Mouse (Mus musculus) lung, embryonic 15.5 days (tissue): ENCODE results near the gene Pced1b. TPM values are rescaled to one million over a fixed set of nuclear protein-coding genes. Genes with fewer than 3 reads are reported as not detected.
"Not testable (repeated sequence)": the region's sequence is repeated elsewhere in the genome, so short reads cannot be mapped to it uniquely, and the experiment has no call there.

Source experiments
- ATAC-seq: fragments of 200-750 bp; cut with Nextera tagmentation; 2 replicates; pipeline ENCODE4 v1.8.0; 2017; ENCODE audit warnings: moderate number of reproducible peaks, borderline replicate concordance; ENCODE audit not compliant: low FRiP score, low TSS enrichment; ENCODE audit errors: extremely low read depth
- H3K27ac ChIP-seq: fragments of 300-500 bp; sonication (generic); 2 replicates; pipeline ENCODE4 v1.5.1; 2015; ENCODE audit warnings: moderate library complexity, mild to moderate bottlenecking, inconsistent platforms
- H3K27me3 ChIP-seq: fragments of 300-500 bp; sonication (generic); 2 replicates; pipeline ENCODE4 v1.6.1; 2015; ENCODE audit warnings: inconsistent platforms
- H3K36me3 ChIP-seq: fragments of 300-500 bp; sonication (generic); 2 replicates; pipeline ENCODE4 v1.6.1; 2015; ENCODE audit warnings: inconsistent platforms
- H3K4me1 ChIP-seq: fragments of 300-500 bp; sonication (generic); 2 replicates; pipeline ENCODE4 v1.6.1; 2015; ENCODE audit warnings: inconsistent platforms
- H3K4me2 ChIP-seq: fragments of 300-500 bp; sonication (generic); 2 replicates; pipeline ENCODE4 v1.6.1; 2015; ENCODE audit warnings: inconsistent platforms, mild to moderate bottlenecking, moderate library complexity
- H3K4me3 ChIP-seq: fragments of 300-500 bp; sonication (generic); 2 replicates; pipeline ENCODE4 v1.5.1; 2015; ENCODE audit warnings: mild to moderate bottlenecking, inconsistent platforms
- H3K9ac ChIP-seq: fragments of 300-500 bp; sonication (generic); 2 replicates; pipeline ENCODE4 v1.6.1; 2015; ENCODE audit warnings: inconsistent platforms
- H3K9me3 ChIP-seq: fragments of 300-500 bp; sonication (generic); 2 replicates; pipeline ENCODE4 v1.6.1; 2016; ENCODE audit warnings: inconsistent platforms
- WGBS: fragments of 180-500 bp; shearing (Covaris S2); methylation state at CpG from one replicate; pipeline ENCODE4 v1.1.7; 2015; 5-methylcytosine and 5-hydroxymethylcytosine counted together
- polyA plus RNA-seq: library from polyadenylated mRNA; unstranded; fragments of >200 nt; fragmentation: Nextera tagmentation; extraction: Ambion mirVana; gene quantifications from 2 replicates; pipeline ENCODE4 v1.2.1, GENCODE M21; 2015

Pced1b gene
- 5.3 and 5.7 TPM in 2 replicates for polyA plus RNA-seq

DNA sequence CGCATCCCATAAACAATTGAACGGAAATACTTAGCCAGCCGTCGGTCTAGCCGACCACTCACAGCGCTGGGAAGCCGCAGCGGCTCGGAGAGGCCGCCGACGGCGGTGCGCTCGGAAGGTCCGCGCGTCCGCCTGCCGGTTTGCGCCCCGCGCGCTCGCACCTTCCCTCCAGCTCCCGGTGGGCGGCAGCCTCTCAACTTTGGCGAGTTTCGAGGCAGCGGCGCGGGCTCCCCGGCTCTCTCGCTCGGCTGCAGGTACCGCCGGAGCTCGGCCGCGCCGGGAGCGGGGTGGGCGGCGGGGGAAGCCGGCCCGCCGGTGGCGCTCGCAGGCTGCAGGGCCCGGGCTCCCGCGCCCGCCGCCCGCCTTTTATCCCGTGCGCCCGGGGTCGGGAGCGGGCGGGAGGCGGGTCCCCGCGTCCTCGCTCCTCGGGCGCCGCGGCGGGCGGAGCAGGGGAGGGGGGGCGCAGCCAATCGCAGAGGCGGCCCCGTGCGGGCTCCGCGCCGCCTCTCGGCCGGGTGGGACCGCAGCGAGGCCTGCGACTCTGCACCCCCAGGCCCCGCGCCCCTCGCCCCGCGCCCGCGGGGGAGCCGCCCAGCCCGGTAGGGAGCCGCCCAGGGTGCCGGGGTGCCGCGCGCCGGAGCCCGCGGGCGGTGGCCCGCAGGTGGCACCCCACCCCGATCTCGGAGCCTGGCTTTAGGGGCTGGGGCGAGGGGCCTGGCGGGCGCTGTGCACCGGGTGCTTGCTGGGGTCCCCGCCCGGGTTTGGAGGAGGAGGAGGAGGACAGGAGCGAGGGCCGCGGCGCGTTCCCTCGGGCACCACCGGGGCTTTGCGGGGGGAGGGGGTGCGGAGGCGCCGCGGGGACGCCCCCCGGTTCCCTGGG is at the start of gene Pced1b, which contains the start of gene Amigo2:
TSS of gene Pced1b (plus strand) at position 197 of the 880 bp plus-strand sequence.
TSS of gene Amigo2 (minus strand) at position 377 of the 880 bp plus-strand sequence.
- H3K4me2 ChIP-seq = peak within 1 kb of the TSS; percentile 73
- H3K27me3 ChIP-seq = peaks cover 17% of the 10 kb centered on the region
- H3K4me3 ChIP-seq = peak within 1 kb of the TSS; percentile 61
- H3K36me3 ChIP-seq = no peaks in the 10 kb centered on the region
- H3K27ac ChIP-seq = peak within 1 kb of the TSS; percentile 66
- peaks cover 23% of the 10 kb centered on the region; the same call in 1 of the 2 replicates for H3K4me1 ChIP-seq
- 0% methylated on average over 115 of the region's 125 CpGs for WGBS
- no peaks in the 10 kb centered on the region for H3K9me3 ChIP-seq
- peak; percentile 92 for ATAC-seq
- H3K9ac ChIP-seq = peak within 1 kb of the TSS; percentile 65

- Histone ChIP-seq H3K27ac (no peak overlapping the region), H3K4me3 (no peak overlapping the region), H3K4me2 (no peak overlapping the region), H3K9ac (no peak overlapping the region), H3K27me3 (no peaks in the 10 kb centered on the region), H3K9me3 (no peaks in the 10 kb centered on the region), H3K36me3 (no peaks in the 10 kb centered on the region), H3K4me1 (no peaks in the 10 kb centered on the region)
- ATAC-seq = no peak
- WGBS = 81% methylated on average over 3 of the region's 3 CpGs
These were observed 42.0 kb upstream of the Pced1b start for GRCm38 (mm10) chr15:97204889-97205288.

DNA sequence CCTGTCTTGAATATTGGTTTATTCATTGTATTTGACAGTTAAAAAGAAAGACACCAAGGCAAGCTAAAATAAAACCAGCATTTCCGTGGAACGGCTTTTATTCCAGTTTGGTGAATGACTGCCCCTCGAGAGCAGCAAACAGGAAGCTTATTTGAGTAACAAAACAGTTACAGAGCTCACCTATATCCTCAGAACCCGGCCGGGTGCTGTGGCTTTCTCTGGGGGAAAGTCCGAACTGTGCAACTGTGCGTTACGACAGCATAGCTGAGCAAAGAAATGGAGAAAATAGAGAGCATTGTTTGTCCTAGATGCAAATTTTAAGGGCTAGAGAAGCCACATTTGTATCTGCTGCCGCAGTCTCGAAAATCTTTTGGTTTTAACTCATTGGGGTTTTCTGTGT is 41.1 kb upstream of the Pced1b start:
- Histone ChIP-seq H3K9me3 (no peaks in the 10 kb centered on the region), H3K36me3 (no peaks in the 10 kb centered on the region), H3K4me1 (no peaks in the 10 kb centered on the region), H3K4me2 (no peak overlapping the region), H3K4me3 (no peak overlapping the region), H3K27me3 (no peaks in the 10 kb centered on the region), H3K27ac (no peak overlapping the region), H3K9ac (no peak overlapping the region)
- no peak for ATAC-seq
- WGBS = 87% methylated on average over 10 of the region's 10 CpGs

- H3K4me2 ChIP-seq = no peak overlapping the region
- H3K9me3 ChIP-seq = no peaks in the 10 kb centered on the region
- no peak overlapping the region for H3K27ac ChIP-seq
- no peaks in the 10 kb centered on the region for H3K36me3 ChIP-seq
- WGBS = 91% methylated on average over 8 of the region's 8 CpGs
- ATAC-seq = no peak
- H3K27me3 ChIP-seq = no peaks in the 10 kb centered on the region
- H3K9ac ChIP-seq = no peak overlapping the region
- no peaks in the 10 kb centered on the region for H3K4me1 ChIP-seq
- no peak overlapping the region for H3K4me3 ChIP-seq
These were observed 40.4 kb upstream of the Pced1b start for GRCm38 (mm10) chr15:97206506-97206905.

- H3K27me3 ChIP-seq, H3K9ac ChIP-seq, H3K4me2 ChIP-seq, H3K27ac ChIP-seq, ATAC-seq, H3K4me3 ChIP-seq, H3K36me3 ChIP-seq, H3K9me3 ChIP-seq, H3K4me1 ChIP-seq: not testable (repeated sequence)
- WGBS = 83% methylated on average over 3 of the region's 3 CpGs
These were observed 37.2 kb upstream of the Pced1b start for GRCm38 (mm10) chr15:97209754-97210153.

DNA sequence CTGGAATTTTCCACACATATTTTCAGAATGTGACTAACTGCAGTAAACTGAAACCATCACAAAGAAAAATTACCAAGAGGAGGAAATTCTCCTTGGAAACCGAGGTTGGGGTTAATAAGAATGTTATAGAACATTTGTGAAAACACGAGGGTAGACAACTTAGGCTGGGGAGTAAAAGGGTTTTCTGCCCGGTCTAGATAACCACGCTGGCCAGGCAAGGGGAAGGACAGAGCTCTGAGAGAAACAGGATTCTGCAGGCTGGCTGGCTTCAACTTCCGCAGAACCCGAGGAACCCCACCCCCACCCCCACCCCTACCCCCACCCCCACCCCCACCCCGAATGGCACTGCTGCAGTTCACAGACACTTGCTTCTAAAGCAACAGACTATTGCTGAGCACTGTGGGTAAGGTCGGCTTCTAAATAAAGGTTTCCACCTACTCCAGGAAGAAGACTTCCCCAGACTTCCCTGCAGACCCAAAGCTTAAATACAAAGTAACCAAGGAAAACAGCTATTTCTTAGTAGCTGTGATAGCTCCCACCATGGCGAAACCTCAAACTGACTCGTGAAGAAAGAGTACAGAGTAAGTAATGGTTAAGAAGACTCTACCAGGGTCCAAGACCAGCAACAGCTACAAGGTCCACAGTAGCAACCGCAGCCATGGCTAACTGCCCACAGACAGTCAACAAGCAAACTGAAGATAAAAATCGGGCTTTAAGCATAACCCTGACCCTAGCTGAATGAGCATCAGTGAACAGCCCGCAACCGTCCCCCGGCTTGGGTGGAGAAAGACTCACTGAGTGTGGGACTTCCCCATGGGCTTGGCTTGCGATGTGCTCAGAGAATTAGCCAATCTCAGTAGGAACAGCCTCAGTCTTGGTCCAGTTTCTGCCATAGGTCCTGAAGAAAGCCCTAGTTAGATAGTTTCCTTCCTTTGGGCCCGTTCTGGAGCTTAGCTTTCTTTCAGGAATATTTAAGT is 34.1 kb upstream of the Pced1b start:
- Histone ChIP-seq H3K27ac (no peak overlapping the region), H3K36me3 (no peaks in the 10 kb centered on the region), H3K9ac (no peak overlapping the region), H3K4me1 (no peaks in the 10 kb centered on the region), H3K4me2 (no peak overlapping the region), H3K9me3 (no peaks in the 10 kb centered on the region), H3K27me3 (no peaks in the 10 kb centered on the region), H3K4me3 (no peak overlapping the region)
- no peak for ATAC-seq
- WGBS = 65% methylated on average over 17 of the region's 17 CpGs

DNA sequence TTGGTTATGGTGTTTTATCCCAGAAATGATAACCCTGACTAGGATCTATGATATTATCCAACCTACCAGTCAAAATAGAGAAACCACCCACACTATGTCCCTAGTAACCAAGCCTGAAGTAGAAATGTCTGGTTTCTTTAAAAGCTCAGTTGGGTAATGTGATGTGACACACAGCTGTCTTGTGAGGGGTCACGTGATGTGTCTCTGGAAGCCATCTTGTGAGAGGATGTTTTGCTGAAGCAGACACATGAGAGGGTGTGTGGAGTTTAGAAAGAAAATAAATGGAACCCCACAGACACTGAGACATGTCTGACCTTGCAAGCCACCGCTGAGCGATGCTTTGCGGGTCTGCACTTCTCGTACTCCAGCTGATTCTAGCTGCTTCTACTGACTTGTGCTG is 30.1 kb upstream of the Pced1b start:
- Histone ChIP-seq H3K36me3 (no peaks in the 10 kb centered on the region), H3K27ac (no peak overlapping the region), H3K9me3 (no peaks in the 10 kb centered on the region), H3K4me3 (no peak overlapping the region), H3K9ac (no peak overlapping the region), H3K4me1 (no peaks in the 10 kb centered on the region), H3K27me3 (no peaks in the 10 kb centered on the region), H3K4me2 (no peak overlapping the region)
- 92% methylated on average over 5 of the region's 5 CpGs for WGBS
- no peak for ATAC-seq

DNA sequence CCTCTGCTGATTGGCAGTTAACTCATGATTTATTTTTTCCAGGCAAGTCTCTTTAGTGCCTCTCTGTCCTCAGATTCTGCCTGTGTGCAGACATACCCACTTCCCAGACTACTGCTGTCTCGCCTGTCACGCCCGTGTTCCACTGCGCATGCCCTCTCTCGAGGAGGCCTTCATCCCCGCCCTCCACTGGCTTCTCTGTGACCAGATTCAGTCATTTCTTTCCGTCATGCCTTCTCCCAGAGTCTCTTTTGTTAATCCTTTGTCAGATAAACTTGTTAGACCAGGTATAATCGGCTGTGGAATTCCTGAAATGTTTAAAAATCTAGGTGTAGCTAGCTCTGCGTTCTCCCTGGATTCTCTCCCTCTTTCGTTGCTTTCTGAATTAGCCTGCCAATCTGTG is 23.5 kb upstream of the Pced1b start:
- no peak overlapping the region for H3K9ac ChIP-seq
- peak overlapping the region; percentile 51; the same call in 1 of the 2 replicates for H3K27ac ChIP-seq
- H3K4me3 ChIP-seq = no peak overlapping the region
- no peak overlapping the region for H3K4me2 ChIP-seq
- H3K27me3 ChIP-seq = no peaks in the 10 kb centered on the region
- H3K36me3 ChIP-seq = no peaks in the 10 kb centered on the region
- 66% methylated on average over 10 of the region's 10 CpGs for WGBS
- no peaks in the 10 kb centered on the region for H3K9me3 ChIP-seq
- ATAC-seq = no peak
- no peaks in the 10 kb centered on the region for H3K4me1 ChIP-seq

DNA sequence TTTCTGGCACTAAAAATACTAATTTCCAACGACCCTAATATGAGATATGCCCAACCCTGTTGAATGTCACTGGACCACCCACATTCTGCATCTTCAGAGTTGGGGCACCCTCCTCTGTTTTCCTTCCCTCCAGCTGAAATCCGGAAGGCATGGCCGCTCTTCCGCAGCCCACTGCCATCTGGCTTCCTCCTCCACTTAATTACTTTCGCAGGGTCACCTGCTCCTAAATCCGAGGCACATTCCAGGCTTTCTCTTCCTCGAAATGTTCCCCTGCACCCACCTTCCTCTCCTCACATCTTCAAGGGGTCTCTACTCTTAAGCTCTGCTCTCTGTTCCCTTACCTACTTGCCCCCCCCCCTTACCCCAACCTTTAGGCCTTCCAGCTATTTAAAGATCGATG is 22.9 kb upstream of the Pced1b start:
- Histone ChIP-seq H3K9me3 (no peaks in the 10 kb centered on the region), H3K27ac (no peak overlapping the region), H3K4me2 (no peak overlapping the region; the same call in 1 of the 2 replicates), H3K4me3 (no peak overlapping the region), H3K27me3 (no peaks in the 10 kb centered on the region), H3K4me1 (no peaks in the 10 kb centered on the region), H3K9ac (no peak overlapping the region), H3K36me3 (no peaks in the 10 kb centered on the region)
- ATAC-seq = no peak
- WGBS = 59% methylated on average over 8 of the region's 8 CpGs

DNA sequence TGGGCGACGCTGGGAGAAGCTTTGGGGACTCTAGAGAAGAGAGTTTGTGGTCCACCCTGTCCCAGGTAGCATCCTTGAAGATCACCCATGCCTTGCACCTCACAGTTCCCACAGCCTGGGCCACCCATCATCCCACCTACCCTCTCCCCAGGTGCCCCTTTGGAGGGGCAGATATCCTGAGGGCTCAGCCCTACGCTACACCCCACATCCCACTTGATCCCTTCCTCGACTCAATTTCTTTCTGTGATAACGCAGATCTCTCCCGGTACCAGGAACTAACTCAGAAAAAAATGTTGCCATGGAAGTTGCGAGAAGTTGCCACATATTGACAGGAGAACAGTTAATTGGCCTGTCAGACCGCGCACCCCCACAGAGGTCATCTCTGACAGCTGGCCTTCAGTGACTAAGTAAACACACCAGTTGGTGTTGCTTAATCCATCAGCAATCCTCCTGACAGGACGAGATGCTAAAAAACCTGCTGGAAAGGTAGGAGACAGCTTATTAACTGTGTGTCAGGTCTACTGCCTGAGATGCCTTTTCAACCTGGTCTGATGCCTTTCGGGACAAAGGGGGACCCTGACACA is 17.3 kb upstream of the Pced1b start:
- H3K4me1 ChIP-seq = no peaks in the 10 kb centered on the region
- ATAC-seq = no peak
- H3K4me2 ChIP-seq = no peak overlapping the region
- 67% methylated on average over 11 of the region's 11 CpGs for WGBS
- no peak overlapping the region for H3K27ac ChIP-seq
- no peak overlapping the region for H3K4me3 ChIP-seq
- H3K27me3 ChIP-seq = no peaks in the 10 kb centered on the region
- H3K36me3 ChIP-seq = no peaks in the 10 kb centered on the region
- H3K9ac ChIP-seq = no peak overlapping the region
- H3K9me3 ChIP-seq = no peaks in the 10 kb centered on the region; the same call in 1 of the 2 replicates

DNA sequence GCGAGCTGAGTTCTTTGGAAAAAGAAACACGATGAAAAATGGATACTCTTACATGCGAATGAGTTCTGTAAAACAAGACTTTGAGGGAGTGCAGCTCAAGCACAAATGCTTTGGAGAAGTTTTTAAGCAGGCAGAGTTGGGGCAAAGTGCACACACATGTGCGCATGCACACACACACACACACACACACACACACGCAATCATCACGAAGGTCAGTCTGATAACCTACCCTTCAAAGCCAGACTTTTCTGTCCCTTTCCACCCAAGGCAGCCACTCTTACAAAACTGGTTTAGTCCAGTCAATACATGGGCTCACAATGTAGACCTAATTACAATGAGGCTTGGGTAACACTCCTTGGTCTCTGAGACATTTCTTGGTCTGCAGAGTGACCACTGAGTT is 12.8 kb upstream of the Pced1b start:
- no peak for ATAC-seq
- Histone ChIP-seq H3K4me2 (no peak overlapping the region), H3K4me1 (no peaks in the 10 kb centered on the region), H3K9ac (no peak overlapping the region), H3K27ac (no peak overlapping the region), H3K27me3 (no peaks in the 10 kb centered on the region), H3K36me3 (no peaks in the 10 kb centered on the region), H3K9me3 (no peaks in the 10 kb centered on the region; the same call in 1 of the 2 replicates), H3K4me3 (no peak overlapping the region)
- 85% methylated on average over 6 of the region's 6 CpGs for WGBS
